Mouse (Mus musculus) lung, postnatal 25 days (tissue): Measurements from ENCODE around the gene Vwc2.

ENCODE experiments used
- DNase-seq: peaks from one replicate; pipeline ENCODE4 v3.0.0; 2022; ENCODE audit warnings: low spot score

Vwc2 gene

DNA sequence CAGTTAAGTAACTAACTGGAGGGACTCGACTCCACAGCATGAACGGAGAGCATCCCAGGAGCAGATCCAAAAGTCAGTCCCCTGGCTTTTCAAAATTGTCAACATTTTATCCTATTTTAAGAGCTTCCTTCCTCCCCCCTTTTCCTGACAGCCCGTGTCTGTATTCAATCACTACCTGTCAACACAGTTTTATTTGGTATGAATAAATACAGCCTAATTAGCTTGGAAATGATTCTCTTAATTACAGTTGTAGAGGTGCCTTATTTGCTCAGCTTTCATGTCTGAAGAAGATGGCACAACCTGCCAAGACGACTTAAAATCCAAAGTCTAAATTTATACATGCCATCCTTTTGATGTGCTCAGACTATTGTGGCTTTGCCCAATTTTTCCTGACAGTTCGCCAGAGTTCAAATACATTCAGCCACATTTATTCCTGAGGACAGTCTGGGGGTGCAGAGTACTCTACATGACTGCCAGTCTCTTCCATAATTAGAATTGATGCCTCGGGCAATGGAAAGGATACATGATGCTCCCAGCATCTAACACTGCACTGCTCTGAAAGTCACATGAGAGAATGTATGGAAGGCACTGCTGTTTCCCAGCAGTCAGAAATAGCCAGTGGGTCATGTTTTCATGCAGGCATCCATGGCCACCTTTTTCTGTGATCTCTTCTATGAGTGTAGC lies 128.8 kb downstream of the Vwc2 start:
- no peak for DNase-seq

DNA sequence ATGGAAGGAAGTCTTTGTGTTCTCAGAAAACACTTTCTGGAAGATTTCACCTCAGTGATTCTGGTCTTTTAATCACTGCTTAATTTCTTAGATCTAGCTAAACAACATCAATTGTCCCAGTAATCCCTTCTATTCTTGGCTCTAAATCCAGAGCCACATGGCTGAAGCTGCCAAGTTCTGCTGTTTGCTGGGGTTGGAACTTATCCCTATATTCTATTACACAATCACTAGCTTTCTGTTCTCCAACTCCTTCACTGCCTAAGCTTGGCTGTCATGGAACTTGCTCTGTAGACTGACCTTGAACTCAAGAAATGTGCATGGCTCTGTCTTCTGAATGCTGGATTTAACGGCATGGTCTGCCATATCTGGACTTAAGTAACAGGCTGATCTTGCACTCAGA lies 143.3 kb downstream of the Vwc2 start:
- DNase-seq: peak; percentile 0

DNA sequence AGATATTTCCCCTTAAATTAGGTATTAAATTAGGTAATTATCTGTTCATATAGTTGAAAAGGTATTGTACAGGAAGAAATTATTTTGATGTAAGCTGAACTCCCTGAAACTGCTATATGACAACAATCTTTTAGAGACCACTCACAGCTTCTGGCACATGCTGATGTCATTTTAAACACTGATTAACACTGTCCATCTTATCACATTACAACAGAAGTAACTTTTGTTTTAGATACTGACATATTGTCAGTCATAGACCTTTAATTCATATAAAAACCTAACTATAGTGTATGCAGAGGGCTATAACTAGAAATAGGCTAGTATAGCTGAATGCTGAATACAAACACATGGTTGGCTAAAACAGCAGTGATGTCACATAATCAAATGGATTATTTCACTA lies 166.1 kb downstream of the Vwc2 start:
- no peak for DNase-seq

DNA sequence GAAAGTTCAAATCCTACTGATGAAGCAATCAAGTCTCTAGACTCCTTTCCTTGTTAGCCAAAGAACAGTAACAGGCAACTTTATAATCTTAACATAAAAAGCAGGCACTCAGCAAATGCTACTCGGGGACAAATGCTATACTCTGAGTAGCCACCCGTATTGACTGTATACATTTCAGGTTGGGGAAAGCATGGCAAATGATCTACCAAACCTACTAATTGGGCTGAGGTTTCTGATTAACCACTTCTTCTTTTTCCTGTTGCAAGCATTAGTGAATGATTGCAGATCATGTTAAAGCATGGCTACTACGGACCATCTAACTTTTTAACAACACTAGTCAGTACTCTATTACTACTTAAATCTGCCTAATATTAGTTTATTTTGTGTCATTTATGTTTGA lies 169.5 kb downstream of the Vwc2 start:
- no peak for DNase-seq
